Mouse (Mus musculus): Measurements from ENCODE around the gene Hdgfl3.

DNA sequence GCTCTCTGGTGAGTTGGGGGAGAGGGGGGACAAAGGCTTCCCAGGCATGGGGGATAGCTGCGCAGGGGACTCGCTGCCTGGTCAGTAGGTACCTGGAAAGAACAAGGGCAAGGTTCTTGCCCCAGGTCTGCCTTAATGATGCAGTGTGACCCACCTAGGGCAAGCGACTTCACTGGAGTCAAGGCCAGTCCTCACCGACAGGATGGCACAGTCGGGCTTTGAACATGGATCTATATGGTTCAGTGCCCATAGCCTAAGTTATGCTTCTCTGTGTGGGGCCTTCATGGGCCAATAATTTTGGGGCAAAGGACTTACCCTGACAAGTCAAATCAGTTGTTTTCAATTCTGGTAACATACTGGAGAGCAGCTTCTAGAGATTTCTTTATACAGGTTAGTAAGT, 533 bp upstream of the Hdgfl3 start:
- TF ChIP-seq CTCF (conservative IDR thresholded peaks at IDR 0.05; ENCODE audit: low read length): no peak
- no peak for TF ChIP-seq POU5F1 (IDR thresholded peaks at IDR 0.05; ENCODE audit: borderline replicate concordance, low read length)
- no peak for TF ChIP-seq NANOG (IDR thresholded peaks at IDR 0.05; ENCODE audit: borderline replicate concordance, low read length)
